Mouse (Mus musculus): ENCODE data around the gene Tcl1b4.

DNA sequence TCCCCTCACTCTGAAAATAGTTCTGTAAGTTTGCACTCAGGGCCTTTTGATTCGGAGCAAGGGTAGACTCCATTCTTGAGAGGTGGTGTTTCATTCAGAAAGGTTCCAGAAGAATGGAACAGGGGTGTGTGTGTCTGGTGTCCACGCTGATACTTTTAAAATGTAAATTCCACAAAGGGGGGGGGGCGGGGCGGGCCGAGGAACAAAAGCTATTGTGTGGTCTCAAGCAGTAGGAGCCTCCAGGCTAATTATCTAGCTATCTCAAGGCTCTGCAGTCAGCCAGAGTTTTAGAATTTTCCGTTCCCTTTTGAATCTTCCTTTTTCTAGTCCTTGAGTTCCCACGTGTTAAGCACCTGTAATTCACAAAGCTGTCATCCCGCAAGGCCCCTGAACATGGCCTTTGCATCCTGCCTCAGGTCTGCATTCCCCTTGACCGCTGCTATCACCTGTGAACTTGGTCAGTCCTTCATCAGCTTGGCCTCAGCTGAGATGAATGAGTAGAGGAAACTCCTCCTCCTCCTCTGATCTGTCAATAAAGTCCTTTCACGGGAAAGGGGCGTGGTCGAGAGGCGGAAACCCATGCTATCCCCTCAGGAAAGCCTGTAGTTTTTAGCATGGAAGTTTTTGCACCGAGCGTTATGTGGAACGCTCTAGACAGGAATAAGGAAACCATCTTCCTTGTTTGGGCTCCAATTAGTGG, 23.0 kb downstream of the Tcl1b4 start:
- TF ChIP-seq CTCF (IDR thresholded peaks at IDR 0.05) (no peak), POLR2A (IDR thresholded peaks at IDR 0.05; ENCODE audit: insufficient read depth, low read depth, low read length) (no peak)
